Mouse (Mus musculus) spleen, adult 2 months (tissue): ENCODE measurements around the gene Cnot2.

Experiments used
- CTCF ChIP-seq: fragments of 200-500 bp; IDR thresholded peaks from 2 replicates; pipeline ENCODE4 v1.5.1; 2011; ENCODE audit warnings: mild to moderate bottlenecking, inconsistent platforms; ENCODE audit not compliant: insufficient read depth, insufficient read length, insufficient replicate concordance; ENCODE audit errors: extremely low read depth
- POLR2A ChIP-seq: fragments of 200-500 bp; IDR thresholded peaks from 2 replicates; pipeline ENCODE4 v1.6.1; 2011; ENCODE audit warnings: low read depth, low read length, inconsistent platforms

DNA sequence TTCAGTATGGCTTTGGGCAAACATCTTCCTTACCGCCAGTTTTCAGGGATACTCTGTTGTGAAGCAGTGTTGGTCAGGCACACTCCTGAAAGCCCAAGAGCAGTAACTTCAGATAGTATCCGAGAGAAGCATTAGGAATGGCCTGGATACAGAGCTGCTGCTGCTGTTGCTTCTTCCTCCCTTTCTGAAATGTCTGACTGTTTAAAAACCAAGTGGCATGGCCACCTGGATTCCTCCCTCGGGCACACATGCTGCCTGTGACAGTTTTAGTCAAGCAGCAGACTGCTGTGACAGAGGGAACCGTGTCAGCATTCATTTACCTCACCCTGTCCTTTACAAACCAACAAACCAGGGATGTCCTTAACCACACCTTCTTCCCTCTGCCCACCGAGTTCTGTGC lies 47.6 kb upstream of the Cnot2 start:
- TF ChIP-seq POLR2A (no peak), CTCF (no peak)
